Mouse (Mus musculus) bone marrow macrophage, adult 2 months (primary cell): Measurements from ENCODE around the gene Cep112. TPM values are rescaled to one million over a fixed set of nuclear protein-coding genes. Genes with fewer than 3 reads are reported as not detected.

Source experiments
- H3K27ac ChIP-seq: 2 replicates; pipeline ENCODE4 v1.5.1; 2012; ENCODE audit warnings: low read depth, low read length; ENCODE audit not compliant: insufficient read depth
- H3K4me1 ChIP-seq: 2 replicates; pipeline ENCODE4 v1.6.1; 2012; ENCODE audit warnings: low read length; ENCODE audit not compliant: control insufficient read depth, insufficient read depth
- H3K4me3 ChIP-seq: 2 replicates; pipeline ENCODE4 v1.5.1; 2012; ENCODE audit warnings: mild to moderate bottlenecking, low read length, moderate library complexity; ENCODE audit not compliant: insufficient read depth
- CTCF ChIP-seq: IDR thresholded peaks from 2 replicates; pipeline ENCODE4 v1.5.1; 2012; ENCODE audit warnings: low read depth, mild to moderate bottlenecking, low read length, moderate library complexity
- POLR2A ChIP-seq: IDR thresholded peaks from 2 replicates; pipeline ENCODE4 v1.6.1; 2012; ENCODE audit warnings: mild to moderate bottlenecking, low read depth, low read length, borderline replicate concordance
- polyA plus RNA-seq: library from polyadenylated mRNA; stranded (reverse); fragments of >200 nt; gene quantifications from 2 replicates; pipeline ENCODE4 v1.2.4, GENCODE M21; 2012; ENCODE audit not compliant: missing spikeins, insufficient read depth, insufficient read length

The Cep112 gene
- polyA plus RNA-seq, 1 experiment, result 5.0 TPM

- TF ChIP-seq POLR2A (no peak), CTCF (no peak)
- no peak overlapping the region for H3K27ac ChIP-seq
- no peaks in the 10 kb centered on the region for H3K4me1 ChIP-seq
- H3K4me3 ChIP-seq, result no peak overlapping the region
Observed at GRCm38 (mm10) chr11:108409876-108410644, 14.9 kb upstream of the Cep112 start.

GRCm38 (mm10) chr11:108416360-108416759, 8.6 kb upstream of the Cep112 start:
- TF ChIP-seq POLR2A, result no peak
- TF ChIP-seq CTCF, result no peak
- no peaks in the 10 kb centered on the region for H3K4me1 ChIP-seq
- no peak overlapping the region for H3K4me3 ChIP-seq
- no peak overlapping the region for H3K27ac ChIP-seq

GRCm38 (mm10) chr11:108418540-108418939, 6.5 kb upstream of the Cep112 start:
- Histone ChIP-seq H3K27ac (no peak overlapping the region), H3K4me3 (no peak overlapping the region), H3K4me1 (no peaks in the 10 kb centered on the region)
- TF ChIP-seq CTCF (no peak), POLR2A (no peak)

- Histone ChIP-seq H3K27ac (no peak overlapping the region), H3K4me3 (no peak overlapping the region), H3K4me1 (no peaks in the 10 kb centered on the region)
- no peak for TF ChIP-seq POLR2A
- no peak for TF ChIP-seq CTCF
Observed at GRCm38 (mm10) chr11:108419242-108419641, 5.8 kb upstream of the Cep112 start.

GRCm38 (mm10) chr11:108420751-108421150, 4.2 kb upstream of the Cep112 start:
- Histone ChIP-seq H3K27ac (no peak overlapping the region), H3K4me1 (no peaks in the 10 kb centered on the region), H3K4me3 (no peak overlapping the region)
- no peak for TF ChIP-seq CTCF
- TF ChIP-seq POLR2A, result no peak

- Histone ChIP-seq H3K4me1 (no peaks in the 10 kb centered on the region), H3K27ac (no peak overlapping the region), H3K4me3 (no peak overlapping the region)
- TF ChIP-seq POLR2A (no peak), CTCF (no peak)
Observed at GRCm38 (mm10) chr11:108423221-108423620, 1.8 kb upstream of the Cep112 start.

GRCm38 (mm10) chr11:108424111-108424510, 881 bp upstream of the Cep112 start:
- H3K4me3 ChIP-seq, result no peak overlapping the region
- TF ChIP-seq POLR2A (no peak), CTCF (no peak)
- H3K27ac ChIP-seq, result no peak overlapping the region

GRCm38 (mm10) chr11:108425592-108425921, 565 bp downstream of the Cep112 start:
- no peak overlapping the region for H3K27ac ChIP-seq
- H3K4me1 ChIP-seq, result no peaks in the 10 kb centered on the region
- TF ChIP-seq CTCF, result no peak
- H3K4me3 ChIP-seq, result peak overlapping the region; percentile 60

More at GRCm38 (mm10) chr11:108424111-108424510, 881 bp upstream of the Cep112 start:
- H3K4me1 ChIP-seq, result no peaks in the 10 kb centered on the region

GRCm38 (mm10) chr11:108426086-108426485, 1.1 kb downstream of the Cep112 start:
- Histone ChIP-seq H3K4me1 (no peaks in the 10 kb centered on the region), H3K27ac (no peak overlapping the region), H3K4me3 (no peak overlapping the region)
- TF ChIP-seq CTCF (no peak), POLR2A (no peak)

GRCm38 (mm10) chr11:108427191-108427590, 2.2 kb downstream of the Cep112 start:
- H3K4me3 ChIP-seq, result no peak overlapping the region
- no peaks in the 10 kb centered on the region for H3K4me1 ChIP-seq
- no peak for TF ChIP-seq CTCF
- no peak overlapping the region for H3K27ac ChIP-seq

- TF ChIP-seq POLR2A (no peak), CTCF (no peak)
- no peak overlapping the region for H3K4me3 ChIP-seq
- no peak overlapping the region for H3K27ac ChIP-seq
- no peaks in the 10 kb centered on the region for H3K4me1 ChIP-seq
Observed at GRCm38 (mm10) chr11:108429076-108429475, 4.1 kb downstream of the Cep112 start.
